Mouse (Mus musculus): ENCODE results near the gene Olfr804. TPM values are rescaled to one million over a fixed set of nuclear protein-coding genes. Genes with fewer than 3 reads are reported as not detected.

Gene Olfr804
- polyA plus RNA-seq, 2 experiments: not detected

GRCm38 (mm10) chr10:129729275-129729674, 26.3 kb downstream of the Olfr804 start, which contains the start of gene Olfr805:
Olfr805 (minus strand) TSS chr10:129729375.
- no peaks in the 10 kb centered on the region for H3K9me3 ChIP-seq (ENCODE audit: control insufficient read depth, low read length)
- 82% methylated on average over 2 of the region's 2 CpGs for WGBS (ENCODE audit: insufficient replicate concordance)
- no peak for TF ChIP-seq CTCF (IDR thresholded peaks at IDR 0.05; ENCODE audit: low read depth)
- TF ChIP-seq EP300 (IDR thresholded peaks at IDR 0.05; ENCODE audit: low read depth): no peak
- H3K36me3 ChIP-seq (replicated peaks; ENCODE audit: control insufficient read depth, insufficient read depth, low read depth): no peaks in the 10 kb centered on the region
- no peak within 1 kb of the TSS for H3K4me2 ChIP-seq (ENCODE audit: low read depth)
- H3K9ac ChIP-seq (replicated peaks): no peak within 1 kb of the TSS
- no peak within 1 kb of the TSS for H3K27ac ChIP-seq
- DNase-seq (ENCODE audit: low read depth in 3 of 3, low spot score in 3 of 3) (no peak), ATAC-seq (ENCODE audit: insufficient read depth) (no peak)
- no peaks in the 10 kb centered on the region for H3K27me3 ChIP-seq (ENCODE audit: control insufficient read depth, insufficient read depth, low read length)
- H3K4me1 ChIP-seq (replicated peaks; ENCODE audit: control insufficient read depth in 2 of 2, insufficient read depth in 2 of 2, low read length in 1 of 2): no peaks in the 10 kb centered on the region
- no peak within 1 kb of the TSS for H3K4me3 ChIP-seq (ENCODE audit: insufficient read depth in 1 of 2, low read depth in 2 of 2, low read length in 2 of 2)

DNA sequence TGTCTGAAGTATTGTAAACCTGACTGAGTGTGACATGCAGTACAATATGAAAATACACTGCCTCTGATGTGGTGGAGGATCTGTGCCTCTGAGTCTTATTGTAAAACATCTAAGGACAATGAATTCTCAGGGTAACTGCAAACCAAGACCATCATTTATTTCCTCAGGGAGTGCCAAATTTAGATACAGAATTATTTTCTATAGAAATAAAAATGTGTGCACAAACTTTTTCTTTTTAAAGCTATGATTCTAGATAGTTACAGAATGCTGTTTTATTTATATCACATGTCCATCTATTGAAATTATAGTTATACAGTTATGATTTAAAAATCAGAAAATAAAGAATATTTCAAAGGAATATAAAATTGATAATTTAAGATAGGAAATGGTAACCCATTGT, 38.8 kb downstream of the Olfr804 start, which contains the start of gene Olfr806:
Olfr806 (minus strand) TSS at position 101 of the 400 bp plus-strand sequence.
- Histone ChIP-seq H3K4me1 (replicated peaks; ENCODE audit: control insufficient read depth in 2 of 2, insufficient read depth in 2 of 2, low read length in 1 of 2) (no peaks in the 10 kb centered on the region), H3K27me3 (ENCODE audit: control insufficient read depth, insufficient read depth, low read length) (no peaks in the 10 kb centered on the region), H3K9ac (replicated peaks) (no peak within 1 kb of the TSS), H3K9me3 (ENCODE audit: control insufficient read depth, low read length) (no peaks in the 10 kb centered on the region), H3K4me3 (ENCODE audit: insufficient read depth in 1 of 2, low read depth in 2 of 2, low read length in 2 of 2) (no peak within 1 kb of the TSS), H3K4me2 (ENCODE audit: low read depth) (no peak within 1 kb of the TSS), H3K36me3 (replicated peaks; ENCODE audit: control insufficient read depth, insufficient read depth, low read depth) (no peaks in the 10 kb centered on the region), H3K27ac (no peak within 1 kb of the TSS)
- ATAC-seq (ENCODE audit: insufficient read depth): no peak
- no peak for DNase-seq (ENCODE audit: low read depth in 3 of 3, low spot score in 3 of 3)
- TF ChIP-seq EP300 (IDR thresholded peaks at IDR 0.05; ENCODE audit: low read depth) (no peak), CTCF (IDR thresholded peaks at IDR 0.05; ENCODE audit: low read depth) (no peak)

DNA sequence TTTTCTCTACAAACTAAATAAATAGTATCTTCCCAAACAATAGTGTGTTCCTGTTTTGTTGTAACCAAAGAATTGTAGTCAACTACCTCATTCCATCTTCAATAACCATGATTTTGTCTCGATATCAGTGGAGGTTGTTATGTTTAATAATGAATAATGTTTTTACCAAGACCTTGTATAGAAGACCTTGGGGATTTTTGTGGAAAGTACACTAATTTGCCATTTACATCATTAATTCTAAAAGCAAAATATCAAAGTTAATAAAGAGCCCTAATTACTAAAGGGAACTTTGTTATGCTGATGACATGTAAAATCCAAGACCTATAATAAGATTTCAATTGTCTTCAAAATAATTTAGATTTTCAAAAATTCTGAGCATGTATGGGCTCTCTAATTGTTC, 54.7 kb downstream of the Olfr804 start, which contains the start of gene Olfr807:
Olfr807 (minus strand) TSS at position 101 of the 400 bp plus-strand sequence.
- Histone ChIP-seq H3K4me2 (ENCODE audit: low read depth) (no peak within 1 kb of the TSS), H3K36me3 (replicated peaks; ENCODE audit: control insufficient read depth, insufficient read depth, low read depth) (no peaks in the 10 kb centered on the region), H3K9ac (replicated peaks) (no peak within 1 kb of the TSS), H3K4me1 (replicated peaks; ENCODE audit: control insufficient read depth in 2 of 2, insufficient read depth in 2 of 2, low read length in 1 of 2) (no peaks in the 10 kb centered on the region), H3K9me3 (ENCODE audit: control insufficient read depth, low read length) (no peaks in the 10 kb centered on the region), H3K27me3 (ENCODE audit: control insufficient read depth, insufficient read depth, low read length) (no peaks in the 10 kb centered on the region), H3K27ac (no peak within 1 kb of the TSS), H3K4me3 (ENCODE audit: insufficient read depth in 1 of 2, low read depth in 2 of 2, low read length in 2 of 2) (no peak within 1 kb of the TSS)
- DNase-seq (ENCODE audit: low read depth in 3 of 3, low spot score in 3 of 3): no peak
- 58% methylated on average over 1 of the region's 1 CpGs for WGBS (ENCODE audit: insufficient replicate concordance)
- no peak for ATAC-seq (ENCODE audit: insufficient read depth)
- no peak for TF ChIP-seq EP300 (IDR thresholded peaks at IDR 0.05; ENCODE audit: low read depth)
- no peak for TF ChIP-seq CTCF (IDR thresholded peaks at IDR 0.05; ENCODE audit: low read depth)

Small RNA genes within 50 kb of the gene (microRNA-seq; reads per million reads assigned to microRNA genes)
- not detected for gene Gm24485

Other genes starting within 250 kb of the Olfr804 start
- not detected in 2 replicates for gene Olfr787, start 241.3 kb upstream of the Olfr804 start, polyA plus RNA-seq (2012; rRNA removed)
- not detected in 2 replicates for gene Olfr787, start 241.3 kb upstream of the Olfr804 start, polyA plus RNA-seq (2014; fragmentation: Nextera tagmentation; extraction: Ambion mirVana)
- not detected in 2 replicates for gene Olfr788, start 232.2 kb upstream of the Olfr804 start, polyA plus RNA-seq (2012; rRNA removed)
- not detected in 2 replicates for gene Olfr788, start 232.2 kb upstream of the Olfr804 start, polyA plus RNA-seq (2014; fragmentation: Nextera tagmentation; extraction: Ambion mirVana)
- gene Olfr789, start 218.5 kb upstream of the Olfr804 start, polyA plus RNA-seq (2012; rRNA removed): not detected in 2 replicates
- not detected in 2 replicates for gene Olfr789, start 218.5 kb upstream of the Olfr804 start, polyA plus RNA-seq (2014; fragmentation: Nextera tagmentation; extraction: Ambion mirVana)
- gene Olfr790, start 204.7 kb upstream of the Olfr804 start, polyA plus RNA-seq (2012; rRNA removed): not detected in 2 replicates
- gene Olfr790, start 204.7 kb upstream of the Olfr804 start, polyA plus RNA-seq (2014; fragmentation: Nextera tagmentation; extraction: Ambion mirVana): not detected in 2 replicates
- not detected in 2 replicates for gene Olfr791, start 181.4 kb upstream of the Olfr804 start, polyA plus RNA-seq (2012; rRNA removed)
- gene Olfr791, start 181.4 kb upstream of the Olfr804 start, polyA plus RNA-seq (2014; fragmentation: Nextera tagmentation; extraction: Ambion mirVana): not detected in 2 replicates
- gene Olfr792, start 164.0 kb upstream of the Olfr804 start, polyA plus RNA-seq (2012; rRNA removed): not detected in 2 replicates
- not detected in 2 replicates for gene Olfr792, start 164.0 kb upstream of the Olfr804 start, polyA plus RNA-seq (2014; fragmentation: Nextera tagmentation; extraction: Ambion mirVana)
- gene Olfr794, start 135.6 kb upstream of the Olfr804 start, polyA plus RNA-seq (2012; rRNA removed): not detected in 2 replicates
- gene Olfr794, start 135.6 kb upstream of the Olfr804 start, polyA plus RNA-seq (2014; fragmentation: Nextera tagmentation; extraction: Ambion mirVana): not detected in 2 replicates
- gene Olfr796, start 90.6 kb upstream of the Olfr804 start, polyA plus RNA-seq (2012; rRNA removed): not detected in 2 replicates
- not detected in 2 replicates for gene Olfr796, start 90.6 kb upstream of the Olfr804 start, polyA plus RNA-seq (2014; fragmentation: Nextera tagmentation; extraction: Ambion mirVana)
- gene Olfr798, start 75.3 kb upstream of the Olfr804 start, polyA plus RNA-seq (2012; rRNA removed): not detected in 2 replicates
- gene Olfr798, start 75.3 kb upstream of the Olfr804 start, polyA plus RNA-seq (2014; fragmentation: Nextera tagmentation; extraction: Ambion mirVana): not detected in 2 replicates
- gene Olfr799, start 65.7 kb upstream of the Olfr804 start, polyA plus RNA-seq (2012; rRNA removed): not detected in 2 replicates
- not detected in 2 replicates for gene Olfr799, start 65.7 kb upstream of the Olfr804 start, polyA plus RNA-seq (2014; fragmentation: Nextera tagmentation; extraction: Ambion mirVana)
- gene Olfr800, start 45.5 kb upstream of the Olfr804 start, polyA plus RNA-seq (2012; rRNA removed): not detected in 2 replicates
- gene Olfr800, start 45.5 kb upstream of the Olfr804 start, polyA plus RNA-seq (2014; fragmentation: Nextera tagmentation; extraction: Ambion mirVana): not detected in 2 replicates
- not detected in 2 replicates for gene Olfr801, start 29.3 kb upstream of the Olfr804 start, polyA plus RNA-seq (2012; rRNA removed)
- gene Olfr801, start 29.3 kb upstream of the Olfr804 start, polyA plus RNA-seq (2014; fragmentation: Nextera tagmentation; extraction: Ambion mirVana): not detected in 2 replicates
- not detected in 2 replicates for gene Olfr802, start 15.0 kb upstream of the Olfr804 start, polyA plus RNA-seq (2012; rRNA removed)
- gene Olfr802, start 15.0 kb upstream of the Olfr804 start, polyA plus RNA-seq (2014; fragmentation: Nextera tagmentation; extraction: Ambion mirVana): not detected in 2 replicates
- gene Olfr803, start 8.9 kb upstream of the Olfr804 start, polyA plus RNA-seq (2012; rRNA removed): not detected in 2 replicates
- not detected in 2 replicates for gene Olfr803, start 8.9 kb upstream of the Olfr804 start, polyA plus RNA-seq (2014; fragmentation: Nextera tagmentation; extraction: Ambion mirVana)
- gene Olfr805, start 26.2 kb downstream of the Olfr804 start, polyA plus RNA-seq (2012; rRNA removed): not detected in 2 replicates
- gene Olfr805, start 26.2 kb downstream of the Olfr804 start, polyA plus RNA-seq (2014; fragmentation: Nextera tagmentation; extraction: Ambion mirVana): not detected in 2 replicates
- not detected in 2 replicates for gene Olfr806, start 38.7 kb downstream of the Olfr804 start, polyA plus RNA-seq (2012; rRNA removed)
- gene Olfr806, start 38.7 kb downstream of the Olfr804 start, polyA plus RNA-seq (2014; fragmentation: Nextera tagmentation; extraction: Ambion mirVana): not detected in 2 replicates
- gene Olfr807, start 54.6 kb downstream of the Olfr804 start, polyA plus RNA-seq (2012; rRNA removed): not detected in 2 replicates
- not detected in 2 replicates for gene Olfr807, start 54.6 kb downstream of the Olfr804 start, polyA plus RNA-seq (2014; fragmentation: Nextera tagmentation; extraction: Ambion mirVana)
- not detected in 2 replicates for gene Olfr808, start 62.3 kb downstream of the Olfr804 start, polyA plus RNA-seq (2012; rRNA removed)
- not detected in 2 replicates for gene Olfr808, start 62.3 kb downstream of the Olfr804 start, polyA plus RNA-seq (2014; fragmentation: Nextera tagmentation; extraction: Ambion mirVana)
- gene Olfr809, start 71.4 kb downstream of the Olfr804 start, polyA plus RNA-seq (2012; rRNA removed): not detected in 2 replicates
- gene Olfr809, start 71.4 kb downstream of the Olfr804 start, polyA plus RNA-seq (2014; fragmentation: Nextera tagmentation; extraction: Ambion mirVana): not detected in 2 replicates
- not detected in 2 replicates for gene Olfr810, start 91.7 kb downstream of the Olfr804 start, polyA plus RNA-seq (2012; rRNA removed)
- gene Olfr810, start 91.7 kb downstream of the Olfr804 start, polyA plus RNA-seq (2014; fragmentation: Nextera tagmentation; extraction: Ambion mirVana): not detected in 2 replicates
- not detected in 2 replicates for gene Olfr811, start 101.2 kb downstream of the Olfr804 start, polyA plus RNA-seq (2012; rRNA removed)
- not detected in 2 replicates for gene Olfr811, start 101.2 kb downstream of the Olfr804 start, polyA plus RNA-seq (2014; fragmentation: Nextera tagmentation; extraction: Ambion mirVana)
- not detected in 2 replicates for gene Olfr812, start 142.9 kb downstream of the Olfr804 start, polyA plus RNA-seq (2012; rRNA removed)
- not detected in 2 replicates for gene Olfr812, start 142.9 kb downstream of the Olfr804 start, polyA plus RNA-seq (2014; fragmentation: Nextera tagmentation; extraction: Ambion mirVana)
- not detected in 2 replicates for gene Olfr813, start 152.2 kb downstream of the Olfr804 start, polyA plus RNA-seq (2012; rRNA removed)
- not detected in 2 replicates for gene Olfr813, start 152.2 kb downstream of the Olfr804 start, polyA plus RNA-seq (2014; fragmentation: Nextera tagmentation; extraction: Ambion mirVana)
- not detected in 2 replicates for gene Olfr814, start 176.6 kb downstream of the Olfr804 start, polyA plus RNA-seq (2012; rRNA removed)
- gene Olfr814, start 176.6 kb downstream of the Olfr804 start, polyA plus RNA-seq (2014; fragmentation: Nextera tagmentation; extraction: Ambion mirVana): not detected in 2 replicates
- not detected in 2 replicates for gene Olfr815, start 202.7 kb downstream of the Olfr804 start, polyA plus RNA-seq (2012; rRNA removed)
- gene Olfr815, start 202.7 kb downstream of the Olfr804 start, polyA plus RNA-seq (2014; fragmentation: Nextera tagmentation; extraction: Ambion mirVana): not detected in 2 replicates
- gene Olfr816, start 212.4 kb downstream of the Olfr804 start, polyA plus RNA-seq (2012; rRNA removed): not detected in 2 replicates
- not detected in 2 replicates for gene Olfr816, start 212.4 kb downstream of the Olfr804 start, polyA plus RNA-seq (2014; fragmentation: Nextera tagmentation; extraction: Ambion mirVana)
- not detected in 2 replicates for gene Olfr818, start 245.9 kb downstream of the Olfr804 start, polyA plus RNA-seq (2012; rRNA removed)
- gene Olfr818, start 245.9 kb downstream of the Olfr804 start, polyA plus RNA-seq (2014; fragmentation: Nextera tagmentation; extraction: Ambion mirVana): not detected in 2 replicates